Mouse (Mus musculus): ENCODE results near the gene Kpna2. TPM values are rescaled to one million over a fixed set of nuclear protein-coding genes. Genes with fewer than 3 reads are reported as not detected.
A peak's percentile ranks its signal among the peaks of the same experiment; 100 is the strongest.
"Not testable (repeated sequence)": the region's sequence is repeated elsewhere in the genome, so short reads cannot be mapped to it uniquely, and the experiment has no call there.

Kpna2 gene
- 10 to 100 TPM; 21.1 to 29.7 (median 25.1) TPM for total RNA-seq (2022)

DNA sequence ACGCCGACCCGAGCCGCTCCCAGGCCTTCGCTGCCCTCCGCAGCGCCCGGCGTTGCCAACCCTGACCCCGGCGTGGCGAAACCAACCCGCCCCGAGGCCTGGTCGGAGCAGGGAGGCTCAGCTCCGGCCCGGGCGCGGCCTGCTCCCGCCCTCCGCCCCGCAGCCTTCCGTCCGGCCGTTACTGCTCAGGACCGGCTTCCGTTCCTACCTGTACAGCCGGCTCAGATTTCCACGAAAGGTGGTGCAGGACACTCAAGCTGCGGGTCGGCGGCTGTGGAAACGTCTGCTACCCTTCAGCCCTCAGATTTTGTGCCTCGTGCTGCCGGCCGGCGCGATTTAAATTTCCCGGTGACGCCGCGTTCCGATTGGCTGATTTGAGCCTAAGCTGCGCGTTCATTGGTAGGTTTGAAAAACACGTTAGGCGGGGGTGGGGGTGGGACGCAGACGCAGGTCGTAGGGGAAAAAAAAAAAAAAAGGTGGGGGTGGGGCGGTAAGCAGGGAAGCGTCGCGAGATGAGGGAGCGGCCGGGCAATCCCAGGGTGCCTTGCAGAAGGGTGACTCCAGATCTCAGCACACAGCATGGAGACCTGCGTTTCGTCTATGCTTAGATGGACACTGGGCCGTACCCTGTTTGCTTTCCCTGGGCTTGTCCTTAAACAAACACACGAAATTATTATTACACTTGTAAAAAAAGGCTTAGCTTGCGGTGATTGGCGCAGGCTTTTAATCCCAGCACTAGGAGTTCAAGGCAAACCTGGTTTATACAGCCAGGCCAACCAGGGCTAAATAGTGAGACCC is at the start of gene Kpna2:
TSS of gene Kpna2 (minus strand) at position 391 of the 798 bp plus-strand sequence.
- DNase-seq (ENCODE audit: low spot score in 2 of 2), result peak; percentile 83 to 84

DNA sequence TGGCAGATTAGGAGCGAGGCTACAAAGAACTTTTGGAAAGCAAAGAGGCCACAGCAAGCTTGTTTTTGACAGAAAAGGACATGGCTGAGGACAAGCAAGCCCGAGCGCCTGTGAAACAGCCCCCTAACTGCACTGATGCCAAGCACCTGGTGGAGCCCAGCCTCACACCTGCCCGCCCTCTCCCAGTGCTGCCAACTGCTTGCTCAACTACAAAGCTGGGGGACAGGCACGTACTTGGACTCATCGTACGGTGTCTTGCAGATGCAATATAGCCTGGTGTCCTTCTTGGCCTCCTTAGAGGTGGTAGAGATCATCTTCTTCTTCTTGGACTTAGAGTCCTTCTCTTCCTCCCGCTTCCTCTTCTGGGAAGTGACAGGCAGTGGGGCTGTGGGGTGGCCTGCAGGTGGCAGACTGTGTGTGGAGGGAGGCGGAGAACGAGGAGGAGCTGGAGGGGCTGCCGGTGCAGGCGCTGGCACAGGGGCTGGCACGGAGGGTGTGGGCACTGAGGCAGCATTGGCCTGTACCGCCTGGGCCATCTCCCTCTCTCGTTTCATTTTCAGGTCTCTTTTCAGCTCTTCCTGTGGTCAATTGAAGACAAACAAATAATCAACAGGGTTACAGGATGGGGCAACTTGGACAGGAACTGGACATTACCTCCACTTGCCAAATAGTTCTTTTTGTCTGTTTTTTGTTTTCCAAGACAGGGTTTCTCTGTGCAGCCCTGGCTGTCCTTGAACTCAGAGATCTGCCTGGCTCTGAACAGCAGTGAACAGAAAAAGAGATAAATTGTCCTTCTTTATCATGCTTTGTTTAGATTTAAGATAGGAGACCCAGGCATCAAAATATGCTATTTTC is 47.7 kb upstream of the Kpna2 start:
- no peak for DNase-seq (ENCODE audit: low spot score in 2 of 2)

DNA sequence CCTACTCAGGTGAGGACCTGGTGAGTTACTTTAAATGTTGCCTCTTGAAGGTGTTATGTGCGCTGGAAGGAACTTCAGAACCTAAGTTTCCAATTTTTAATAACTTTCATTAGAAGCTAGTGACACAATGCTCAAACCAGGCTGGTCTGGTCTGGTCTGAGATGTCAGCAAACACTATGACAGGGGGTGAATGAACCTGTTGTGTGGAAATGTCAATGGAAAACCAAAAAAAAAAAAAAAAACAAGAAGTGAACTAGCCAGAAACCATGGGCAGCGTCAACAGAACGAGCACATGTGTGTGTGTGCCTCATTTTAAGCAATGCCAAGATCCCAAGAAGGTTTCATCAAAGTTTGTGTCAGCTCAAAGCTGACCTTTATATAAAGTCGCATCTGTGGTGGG is 46.2 kb upstream of the Kpna2 start:
- DNase-seq (ENCODE audit: low spot score in 2 of 2), result no peak

DNA sequence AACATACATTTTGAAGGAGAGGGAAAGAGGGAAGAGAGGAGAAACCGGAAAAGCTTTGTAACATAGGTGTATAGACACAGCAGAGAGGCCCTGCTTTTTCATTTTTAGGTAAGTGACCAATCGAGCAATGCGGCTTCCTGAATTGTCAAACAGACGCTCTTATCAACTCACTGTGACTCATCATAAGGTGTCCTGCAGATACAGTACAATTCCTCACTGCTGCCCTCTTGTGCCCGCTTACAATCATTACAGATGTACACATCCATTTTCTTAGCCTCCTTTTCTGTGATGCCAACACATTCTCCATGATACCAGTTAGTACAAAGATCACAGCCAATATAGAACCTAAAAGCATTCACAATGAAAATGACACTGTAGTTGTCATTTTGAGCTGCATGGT is 45.0 kb upstream of the Kpna2 start:
- no peak for DNase-seq (ENCODE audit: low spot score in 2 of 2)

DNA sequence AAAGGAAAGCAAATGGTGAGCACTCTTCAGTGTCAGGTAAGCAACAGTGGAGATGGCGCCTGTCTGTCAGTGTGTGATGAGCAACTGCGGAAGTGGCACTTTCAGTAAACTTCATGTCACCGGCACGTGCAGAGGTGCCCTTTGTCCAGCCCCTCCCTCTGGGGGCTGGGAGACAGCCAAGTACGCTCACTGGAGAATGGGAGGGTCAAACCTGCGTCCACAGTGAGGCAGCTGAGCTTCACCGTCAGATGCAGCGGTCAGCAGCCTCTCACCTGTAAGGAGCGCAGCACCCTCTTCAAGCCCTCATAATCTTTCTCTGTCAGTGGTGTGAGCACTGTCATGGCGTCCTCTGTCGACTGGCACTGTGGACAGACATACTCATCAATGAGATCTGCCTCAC is 44.0 kb upstream of the Kpna2 start:
- no peak for DNase-seq (ENCODE audit: low spot score in 2 of 2)

DNA sequence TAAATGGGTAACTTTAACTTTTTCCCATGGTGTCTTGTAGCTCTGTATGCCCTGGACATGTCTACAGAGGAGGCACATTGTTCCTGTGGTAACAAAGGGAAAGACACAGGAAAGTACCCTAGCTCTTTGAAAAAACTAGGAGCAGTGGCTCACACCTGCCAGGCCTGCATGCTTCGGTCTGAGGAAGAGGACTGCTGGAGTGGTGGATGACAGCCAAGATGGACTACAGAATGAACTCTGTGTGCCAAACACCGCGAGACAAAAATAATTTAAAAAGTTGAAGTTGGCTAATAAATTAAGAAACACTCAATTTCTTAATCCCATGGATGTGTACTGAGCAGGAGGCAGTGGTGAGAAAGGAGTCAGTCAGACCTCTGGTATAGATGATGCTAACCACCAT is 42.1 kb upstream of the Kpna2 start:
- DNase-seq (ENCODE audit: low spot score in 2 of 2), result no peak

DNA sequence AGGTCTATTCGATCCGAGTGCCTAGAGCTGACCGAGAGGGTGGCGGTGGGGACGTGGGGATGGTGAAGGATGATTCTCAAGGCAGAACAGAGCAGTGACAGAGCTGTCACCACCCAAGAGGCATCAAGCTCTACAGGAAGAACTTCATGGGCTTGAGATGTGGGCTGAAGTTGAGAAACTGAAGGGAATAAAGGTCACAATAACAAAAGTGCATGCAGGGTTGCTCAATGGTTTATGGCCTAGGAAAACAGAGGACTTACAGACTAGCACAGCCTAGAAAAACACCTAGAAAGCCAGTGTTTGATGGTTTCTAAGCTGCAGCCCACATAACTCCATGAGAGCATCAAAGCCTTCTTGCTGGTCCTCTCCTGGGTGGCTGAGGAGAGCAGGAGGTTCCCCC is 40.1 kb upstream of the Kpna2 start:
- DNase-seq (ENCODE audit: low spot score in 2 of 2), result no peak

DNA sequence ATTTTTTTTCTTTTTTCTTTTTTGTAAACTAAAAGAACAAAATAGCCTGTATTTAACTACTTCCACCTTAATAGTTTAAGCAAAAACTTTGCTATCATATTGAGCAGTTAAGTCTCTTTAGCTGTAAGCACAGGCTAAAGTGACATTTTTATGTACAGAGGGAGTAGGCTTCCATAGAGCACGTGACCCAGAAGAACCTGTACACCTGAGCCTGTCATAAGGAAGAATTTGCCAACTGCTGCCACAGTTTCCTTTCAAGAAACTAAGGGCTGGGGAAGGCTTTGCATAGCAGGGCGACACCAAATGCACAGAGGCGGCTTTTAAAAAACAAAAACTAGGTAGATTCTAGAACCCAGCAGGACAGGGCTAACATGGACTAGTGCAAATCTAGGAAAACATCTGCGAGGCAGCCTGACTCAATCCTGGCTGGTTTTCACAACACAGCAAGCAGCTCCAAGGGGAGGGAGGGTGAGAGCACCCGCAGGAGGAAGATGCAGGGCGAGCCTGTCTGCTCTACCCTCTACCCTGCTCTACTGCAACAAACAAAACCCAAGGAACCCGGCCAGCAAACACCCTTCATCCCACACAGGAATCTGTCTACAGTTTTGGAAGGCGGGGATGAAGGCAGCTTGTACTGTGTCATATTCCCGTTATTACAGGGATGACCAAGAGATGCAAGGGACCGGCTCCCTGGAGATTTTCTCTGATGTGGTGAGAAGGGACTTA is 34.9 kb upstream of the Kpna2 start:
- no peak for DNase-seq (ENCODE audit: low spot score in 2 of 2)

DNA sequence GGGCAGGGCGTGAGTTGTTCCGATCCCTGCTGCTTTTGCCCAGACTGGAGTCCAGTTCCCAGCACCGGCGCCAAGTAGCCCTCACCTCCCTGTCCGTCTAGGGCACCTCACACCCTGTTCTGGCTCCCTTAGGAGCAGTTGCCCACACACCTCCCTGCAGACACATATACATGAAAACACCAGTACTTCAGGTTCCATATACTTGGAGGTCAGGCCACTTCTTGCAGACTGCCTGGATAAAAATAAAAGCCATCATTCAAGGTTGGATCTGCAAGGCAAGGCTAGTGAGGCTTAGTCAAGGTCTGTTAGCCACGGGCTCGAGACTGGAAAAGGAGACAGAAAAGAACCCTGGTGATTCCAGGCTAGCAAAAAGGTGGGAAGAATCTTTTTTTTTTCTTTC is 32.3 kb upstream of the Kpna2 start:
- no peak for DNase-seq (ENCODE audit: low spot score in 2 of 2)

DNA sequence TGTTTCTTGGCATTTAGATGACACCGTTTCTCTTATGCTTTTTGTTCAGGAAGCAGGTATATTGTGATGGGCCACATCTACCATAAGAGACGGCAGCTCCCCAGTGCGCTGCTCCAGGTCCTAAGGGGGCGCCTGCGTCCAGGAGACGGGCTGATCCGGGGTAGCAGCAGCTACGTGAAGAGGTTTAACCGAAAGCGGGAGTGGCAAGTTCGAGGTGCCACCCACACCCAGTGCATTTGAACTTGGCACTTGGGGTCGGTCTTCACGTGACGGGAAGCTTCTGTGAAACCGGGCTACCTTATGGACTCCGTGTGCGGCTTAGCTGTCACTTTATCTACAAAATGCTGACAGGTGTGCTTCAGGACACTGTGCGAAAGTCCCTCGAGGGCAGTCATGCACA is 30.2 kb upstream of the Kpna2 start:
- DNase-seq (ENCODE audit: low spot score in 2 of 2), result no peak

DNA sequence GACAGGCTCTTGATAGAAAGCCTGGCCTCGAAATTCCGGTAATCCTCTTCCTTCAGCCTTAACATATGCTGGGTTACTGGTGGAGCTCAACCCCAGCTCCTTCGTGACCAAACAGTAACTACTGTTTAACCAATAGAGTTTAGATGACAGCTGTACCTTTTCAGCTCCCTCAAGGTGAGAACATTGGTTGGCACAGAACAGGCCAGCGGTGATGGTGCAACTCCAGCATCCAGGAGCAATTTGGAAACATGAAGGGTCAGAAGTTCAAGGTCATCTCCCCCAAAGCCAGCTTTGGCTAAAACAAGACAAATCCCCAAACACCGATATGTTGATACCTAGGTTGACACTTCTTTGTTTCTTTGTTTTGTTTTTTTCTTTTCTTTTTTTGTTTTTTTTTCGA is 29.4 kb upstream of the Kpna2 start:
- no peak for DNase-seq (ENCODE audit: low spot score in 2 of 2)

DNA sequence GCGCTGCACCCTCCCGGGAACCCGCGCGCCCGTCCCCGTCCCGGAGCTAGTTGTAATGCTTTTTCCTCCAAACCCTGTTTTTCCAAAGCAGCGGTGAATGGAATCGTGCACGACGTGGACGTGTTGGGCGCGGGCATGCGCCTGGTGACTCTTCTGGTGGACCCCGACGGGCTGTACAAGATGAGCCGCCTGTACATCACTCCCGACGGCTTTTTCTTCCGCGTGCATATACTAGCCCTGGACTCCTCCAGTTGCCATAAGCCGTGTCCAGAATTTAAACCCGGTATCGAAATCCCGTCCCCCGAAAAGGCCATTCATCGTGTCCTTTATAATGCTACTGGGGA is 28.9 kb upstream of the Kpna2 start:
- no peak for DNase-seq (ENCODE audit: low spot score in 2 of 2)

DNA sequence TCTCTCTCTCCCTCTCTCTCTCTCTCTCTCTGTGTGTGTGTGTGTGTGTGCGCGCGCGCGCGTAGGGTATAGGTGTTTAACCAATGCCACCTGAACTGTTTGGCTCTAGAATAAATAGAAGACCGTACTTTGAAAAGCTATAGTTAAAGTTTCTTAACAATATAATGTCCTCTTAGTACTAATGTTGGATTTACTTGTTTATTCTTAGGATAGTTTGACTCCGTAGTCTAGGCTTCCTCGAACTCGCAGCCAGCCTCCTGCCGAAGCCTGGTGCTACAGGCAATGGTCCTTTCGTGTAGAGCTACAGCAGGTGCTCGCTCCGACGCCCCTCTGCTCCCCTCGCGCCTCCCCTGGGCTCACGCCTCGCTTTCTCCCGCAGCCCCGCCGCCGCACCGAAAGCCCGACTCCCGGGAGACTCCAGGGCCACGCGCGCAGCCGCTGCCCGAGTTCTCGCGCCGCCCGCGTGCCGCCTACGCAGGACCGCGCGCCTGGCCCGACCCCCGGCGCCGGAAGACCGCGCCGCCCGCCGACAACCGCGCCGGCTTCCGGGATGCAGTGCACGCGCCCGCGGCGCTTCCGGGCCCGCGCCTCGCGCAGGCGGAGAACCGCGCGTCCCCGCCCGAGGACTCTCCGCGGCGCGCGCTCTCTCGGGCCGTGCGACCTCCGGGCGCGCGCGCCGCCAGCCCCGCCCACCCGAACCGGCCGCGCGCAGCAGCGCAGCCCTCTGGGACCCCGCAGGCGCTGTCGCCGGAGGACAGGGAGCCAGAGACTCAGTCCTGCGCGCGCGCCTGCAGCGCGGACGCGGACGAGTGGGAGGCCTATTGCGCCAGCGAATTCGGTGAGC is 28.3 kb upstream of the Kpna2 start:
- DNase-seq (ENCODE audit: low spot score in 2 of 2), result peak; percentile 63 to 85

DNA sequence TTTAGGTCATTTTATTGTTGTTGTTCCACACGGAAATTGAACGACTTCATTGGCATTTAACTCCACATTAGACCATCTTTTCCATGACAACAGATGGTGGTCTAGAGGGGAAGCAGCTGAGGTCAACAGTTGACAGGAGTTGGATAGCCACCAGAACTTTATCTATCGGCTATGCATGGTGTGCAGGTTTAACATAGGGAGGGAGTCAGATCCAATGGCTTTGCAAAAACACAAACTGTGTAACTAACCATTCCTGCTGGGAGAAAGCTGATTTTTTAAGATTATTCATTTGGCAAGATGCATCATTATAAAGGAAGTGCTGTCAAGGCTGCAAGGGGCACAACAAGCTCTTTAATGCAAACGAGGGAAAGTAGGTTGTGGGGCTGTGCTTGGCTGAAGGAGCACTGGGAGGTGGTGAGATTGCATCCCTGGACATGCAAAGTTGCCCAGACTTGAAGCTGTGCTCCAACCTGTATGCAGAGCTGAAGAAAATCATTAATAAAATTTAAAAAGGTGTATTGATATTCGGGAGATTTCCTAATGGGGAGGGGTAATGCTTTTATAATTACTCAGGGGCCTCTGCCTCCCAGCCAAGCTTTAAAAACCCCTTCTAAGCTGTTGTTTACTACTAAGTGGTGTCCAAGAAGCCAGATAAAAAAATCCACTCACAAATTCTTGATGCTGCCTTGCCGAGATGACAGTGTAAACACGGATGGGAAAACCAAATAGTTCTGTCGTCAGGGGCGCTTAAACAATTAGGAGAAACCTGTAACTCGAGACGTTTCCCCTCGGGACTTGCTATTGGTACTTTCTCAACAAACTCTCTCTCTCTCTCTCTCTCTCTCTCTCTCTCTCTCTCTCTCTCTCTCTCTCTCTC is 27.5 kb upstream of the Kpna2 start:
- no peak for DNase-seq (ENCODE audit: low spot score in 2 of 2)

DNA sequence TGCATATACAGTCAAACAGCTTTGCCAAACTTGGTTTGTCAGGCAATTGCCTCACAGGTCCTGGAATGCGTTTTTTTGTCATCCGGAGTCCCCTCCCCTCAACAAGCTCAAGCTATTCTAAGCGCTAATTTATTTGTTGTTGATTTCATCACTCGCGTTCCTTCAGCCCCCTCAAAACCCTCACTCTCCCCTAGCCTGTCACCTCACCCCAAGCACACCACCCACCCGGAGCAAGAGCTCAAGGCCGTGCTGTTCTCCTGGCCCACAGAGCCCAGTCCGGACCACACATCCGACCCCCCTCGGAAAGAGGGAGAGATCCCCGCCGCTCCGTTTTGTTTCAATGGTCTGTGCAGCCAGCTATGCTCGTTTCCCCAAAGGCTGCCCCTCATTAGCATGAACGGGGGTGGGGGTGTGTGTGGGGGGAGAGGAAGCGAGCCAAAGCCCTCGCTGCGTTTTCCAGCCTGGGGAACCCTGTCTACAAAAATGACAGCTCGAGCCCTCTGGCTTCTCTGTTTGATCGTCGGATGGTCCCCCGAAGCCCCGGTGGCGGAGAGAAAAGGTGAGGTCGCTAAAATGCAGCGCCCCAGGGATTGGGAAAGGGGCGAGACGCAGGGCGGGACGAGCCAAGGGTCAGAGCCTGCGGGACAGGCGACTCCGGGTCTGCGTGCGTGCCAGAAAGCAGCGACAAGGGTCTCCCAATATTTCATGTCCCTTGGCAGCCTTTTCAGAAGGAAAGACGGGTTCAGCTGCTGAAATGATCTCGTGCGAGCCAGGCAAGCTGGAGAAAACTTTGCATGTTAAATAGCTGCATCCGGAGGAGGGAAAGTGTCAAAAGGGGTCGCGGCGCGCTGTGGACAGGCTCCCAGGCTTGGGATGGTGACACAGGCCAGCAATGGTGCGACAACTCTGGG is 26.3 kb upstream of the Kpna2 start, which contains the start of gene 1810010H24Rik:
TSS of gene 1810010H24Rik (plus strand) at position 271 of the 911 bp plus-strand sequence.
- DNase-seq (ENCODE audit: low spot score in 2 of 2), result no peak

DNA sequence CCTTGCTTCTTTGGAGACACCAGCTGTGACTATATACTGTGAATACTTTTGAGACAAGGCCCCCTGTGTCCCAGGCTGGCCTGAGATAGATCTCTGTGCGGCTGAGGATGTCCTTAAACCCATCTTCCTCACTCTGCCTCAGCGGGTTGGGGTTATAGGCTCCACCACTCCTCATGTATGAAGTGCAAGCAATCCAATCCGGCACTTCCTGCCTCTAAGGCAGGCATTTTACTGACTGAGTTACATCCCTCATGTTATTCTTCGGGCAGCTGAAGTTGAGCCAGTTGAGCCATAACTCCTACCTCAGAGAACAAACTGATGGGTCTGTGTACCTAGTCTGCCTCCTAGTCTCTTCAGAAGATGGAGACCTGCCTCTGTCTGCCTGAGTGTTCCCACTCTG is 25.1 kb upstream of the Kpna2 start:
- DNase-seq (ENCODE audit: low spot score in 2 of 2), result no peak

DNA sequence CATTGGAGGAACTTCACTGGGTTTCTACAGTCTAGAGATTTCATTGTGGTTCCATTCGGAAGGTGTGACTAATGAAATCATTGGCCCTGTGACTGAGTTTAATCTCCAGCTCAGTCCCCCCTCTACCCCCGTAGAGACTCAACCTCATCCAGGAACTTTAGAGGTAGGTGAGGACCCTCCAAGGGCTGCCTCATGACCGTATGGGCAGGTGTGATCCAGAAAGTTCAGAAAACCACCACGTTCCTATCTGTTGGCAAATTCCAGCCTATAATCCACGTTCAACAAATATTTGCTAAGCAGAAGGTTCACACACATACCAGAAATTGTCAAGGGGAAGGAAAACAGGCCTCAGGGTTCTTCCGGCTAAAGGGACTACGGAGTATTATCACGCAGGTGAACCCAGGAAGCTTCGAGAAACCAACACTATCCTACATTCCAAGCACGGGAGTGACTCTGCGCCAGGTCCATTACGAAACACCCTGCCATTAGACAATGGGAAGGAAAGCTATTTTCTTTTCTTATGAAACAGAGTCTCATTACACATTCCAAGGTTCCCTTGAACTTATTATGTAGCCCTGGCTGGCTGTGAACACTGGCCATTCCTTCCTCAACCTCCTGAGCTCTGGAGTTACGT is 22.8 kb upstream of the Kpna2 start:
- no peak for DNase-seq (ENCODE audit: low spot score in 2 of 2)

DNA sequence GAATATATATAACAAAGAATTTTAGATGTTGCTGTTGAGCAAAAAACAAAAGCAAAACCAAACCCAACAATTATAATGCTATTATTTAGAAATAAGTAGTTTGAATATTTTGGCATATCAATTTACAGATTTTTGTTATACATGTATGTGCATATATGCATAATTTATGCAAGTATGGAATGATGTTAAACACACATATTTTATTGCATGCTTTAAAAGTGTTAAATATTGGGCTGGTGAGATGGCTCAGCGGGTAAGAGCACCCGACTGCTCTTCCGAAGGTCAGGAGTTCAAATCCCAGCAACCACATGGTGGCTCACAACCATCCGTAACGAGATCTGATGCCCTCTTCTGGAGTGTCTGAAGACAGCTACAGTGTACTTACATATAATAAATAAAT is 20.4 kb upstream of the Kpna2 start:
- not testable (repeated sequence) for DNase-seq (ENCODE audit: low spot score in 2 of 2)

DNA sequence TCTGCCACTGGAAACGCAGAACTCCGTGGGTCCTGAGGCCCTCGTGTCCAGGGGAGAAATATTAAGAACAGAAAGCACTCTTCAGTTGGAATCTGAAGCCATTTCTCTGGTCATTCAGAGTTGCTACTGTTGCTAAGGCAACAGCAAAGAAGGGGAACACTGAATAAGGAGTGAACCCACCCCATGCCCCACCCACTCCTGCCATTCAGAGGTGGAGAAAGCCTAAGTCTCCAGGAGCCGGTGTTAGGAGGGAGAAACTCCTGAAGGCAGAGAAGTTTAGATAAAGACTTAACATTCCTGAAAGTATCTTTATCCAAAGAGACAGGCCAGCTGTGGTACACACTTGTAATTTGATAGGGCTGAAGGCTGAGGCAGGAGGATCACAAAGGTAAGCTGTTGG is 20.0 kb upstream of the Kpna2 start:
- no peak for DNase-seq (ENCODE audit: low spot score in 2 of 2)

All from left cerebral cortex, adult 8-10 months (tissue).